Mouse (Mus musculus): ENCODE results near the gene Plcb3. TPM values are rescaled to one million over a fixed set of nuclear protein-coding genes. Genes with fewer than 3 reads are reported as not detected.
A peak's percentile ranks its signal among the peaks of the same experiment; 100 is the strongest.

Gene Plcb3
- polyA plus RNA-seq, 1 experiment from 2014 or later, result 7.6 TPM

- WGBS, result 53% methylated on average over 1 of the region's 1 CpGs
- ATAC-seq (ENCODE audit: low read depth), result no peak
- no peak overlapping the region for H3K9ac ChIP-seq (replicated peaks; ENCODE audit: low read depth, low read length)
- H3K36me3 ChIP-seq (ENCODE audit: control insufficient read depth, insufficient read depth, low read length), result no peaks in the 10 kb centered on the region
- no peak overlapping the region for H3K4me2 ChIP-seq (ENCODE audit: low read depth, low read length)
- peaks cover 54% of the 10 kb centered on the region for H3K27me3 ChIP-seq (ENCODE audit: control insufficient read depth, insufficient read depth, low read length)
- H3K9me3 ChIP-seq (ENCODE audit: control insufficient read depth, low read length), result no peaks in the 10 kb centered on the region
- H3K27ac ChIP-seq (ENCODE audit: low read depth, low read length), result no peak overlapping the region
- H3K4me1 ChIP-seq (ENCODE audit: control insufficient read depth, insufficient read depth, low read length), result peaks cover 11% of the 10 kb centered on the region
- no peak overlapping the region for H3K4me3 ChIP-seq (ENCODE audit: low read depth, low read length)
These were observed 44.3 kb downstream of the Plcb3 start for GRCm38 (mm10) chr19:6932018-6932417.

- H3K36me3 ChIP-seq (ENCODE audit: control insufficient read depth, insufficient read depth, low read length), result no peaks in the 10 kb centered on the region
- no peaks in the 10 kb centered on the region for H3K9me3 ChIP-seq (ENCODE audit: control insufficient read depth, low read length)
- no peak overlapping the region for H3K4me2 ChIP-seq (ENCODE audit: low read depth, low read length)
- 0% methylated on average over 2 of the region's 2 CpGs for WGBS
- H3K4me3 ChIP-seq (ENCODE audit: low read depth, low read length), result no peak overlapping the region
- H3K27ac ChIP-seq (ENCODE audit: low read depth, low read length), result no peak overlapping the region
- H3K4me1 ChIP-seq (ENCODE audit: control insufficient read depth, insufficient read depth, low read length), result peaks cover 11% of the 10 kb centered on the region
- H3K27me3 ChIP-seq (ENCODE audit: control insufficient read depth, insufficient read depth, low read length), result peaks cover 61% of the 10 kb centered on the region
- no peak overlapping the region for H3K9ac ChIP-seq (replicated peaks; ENCODE audit: low read depth, low read length)
- ATAC-seq (ENCODE audit: low read depth), result no peak
These were observed 45.3 kb downstream of the Plcb3 start for GRCm38 (mm10) chr19:6931002-6931401.

GRCm38 (mm10) chr19:6928080-6928479 lies 48.2 kb downstream of the Plcb3 start:
- H3K4me1 ChIP-seq (ENCODE audit: control insufficient read depth, insufficient read depth, low read length), result no peaks in the 10 kb centered on the region
- ATAC-seq (ENCODE audit: low read depth), result no peak
- H3K9ac ChIP-seq (replicated peaks; ENCODE audit: low read depth, low read length), result no peak overlapping the region
- H3K36me3 ChIP-seq (ENCODE audit: control insufficient read depth, insufficient read depth, low read length), result no peaks in the 10 kb centered on the region
- no peaks in the 10 kb centered on the region for H3K9me3 ChIP-seq (ENCODE audit: control insufficient read depth, low read length)
- H3K27ac ChIP-seq (ENCODE audit: low read depth, low read length), result no peak overlapping the region
- peaks cover 70% of the 10 kb centered on the region for H3K27me3 ChIP-seq (ENCODE audit: control insufficient read depth, insufficient read depth, low read length)
- 11% methylated on average over 9 of the region's 9 CpGs for WGBS
- no peak overlapping the region for H3K4me2 ChIP-seq (ENCODE audit: low read depth, low read length)
- H3K4me3 ChIP-seq (ENCODE audit: low read depth, low read length), result no peak overlapping the region

- no peak overlapping the region for H3K27ac ChIP-seq (ENCODE audit: low read depth, low read length)
- WGBS, result 10% methylated on average over 26 of the region's 26 CpGs
- no peaks in the 10 kb centered on the region for H3K9me3 ChIP-seq (ENCODE audit: control insufficient read depth, low read length)
- peak overlapping the region; percentile 18; the same call in 1 of the 2 replicates for H3K4me3 ChIP-seq (ENCODE audit: low read depth, low read length)
- H3K4me1 ChIP-seq (ENCODE audit: control insufficient read depth, insufficient read depth, low read length), result no peaks in the 10 kb centered on the region
- H3K4me2 ChIP-seq (ENCODE audit: low read depth, low read length), result peak overlapping the region; percentile 41
- no peaks in the 10 kb centered on the region for H3K36me3 ChIP-seq (ENCODE audit: control insufficient read depth, insufficient read depth, low read length)
- H3K9ac ChIP-seq (replicated peaks; ENCODE audit: low read depth, low read length), result no peak overlapping the region
- peaks cover 60% of the 10 kb centered on the region for H3K27me3 ChIP-seq (ENCODE audit: control insufficient read depth, insufficient read depth, low read length)
- no peak for ATAC-seq (ENCODE audit: low read depth)
These were observed 49.6 kb downstream of the Plcb3 start for GRCm38 (mm10) chr19:6926559-6927255.

GRCm38 (mm10) chr19:6925611-6926329 lies 50.5 kb downstream of the Plcb3 start:
- ATAC-seq (ENCODE audit: low read depth), result no peak
- Histone ChIP-seq H3K27ac (ENCODE audit: low read depth, low read length) (no peak overlapping the region), H3K9ac (replicated peaks; ENCODE audit: low read depth, low read length) (no peak overlapping the region), H3K36me3 (ENCODE audit: control insufficient read depth, insufficient read depth, low read length) (no peaks in the 10 kb centered on the region), H3K9me3 (ENCODE audit: control insufficient read depth, low read length) (no peaks in the 10 kb centered on the region), H3K4me2 (ENCODE audit: low read depth, low read length) (no peak overlapping the region), H3K4me1 (ENCODE audit: control insufficient read depth, insufficient read depth, low read length) (peaks cover 3% of the 10 kb centered on the region), H3K27me3 (ENCODE audit: control insufficient read depth, insufficient read depth, low read length) (peaks cover 57% of the 10 kb centered on the region), H3K4me3 (ENCODE audit: low read depth, low read length) (peak overlapping the region; percentile 9; the same call in 1 of the 2 replicates)
- WGBS, result 5% methylated on average over 40 of the region's 40 CpGs

GRCm38 (mm10) chr19:6925307-6925573 lies 51.0 kb downstream of the Plcb3 start, which contains the start of gene Catsperz:
TSS of gene Catsperz (minus strand) at chr19:6925380.
- Histone ChIP-seq H3K36me3 (ENCODE audit: control insufficient read depth, insufficient read depth, low read length) (no peaks in the 10 kb centered on the region), H3K27ac (ENCODE audit: low read depth, low read length) (no peak within 1 kb of the TSS), H3K9me3 (ENCODE audit: control insufficient read depth, low read length) (no peaks in the 10 kb centered on the region), H3K4me3 (ENCODE audit: low read depth, low read length) (peak within 1 kb of the TSS; percentile 9; the same call in 1 of the 2 replicates), H3K9ac (replicated peaks; ENCODE audit: low read depth, low read length) (no peak within 1 kb of the TSS), H3K27me3 (ENCODE audit: control insufficient read depth, insufficient read depth, low read length) (peaks cover 56% of the 10 kb centered on the region), H3K4me1 (ENCODE audit: control insufficient read depth, insufficient read depth, low read length) (peaks cover 8% of the 10 kb centered on the region), H3K4me2 (ENCODE audit: low read depth, low read length) (peak within 1 kb of the TSS; percentile 11; the same call in 1 of the 2 replicates)
- ATAC-seq (ENCODE audit: low read depth), result no peak
- 2% methylated on average over 9 of the region's 9 CpGs for WGBS

GRCm38 (mm10) chr19:6924461-6925306 lies 51.6 kb downstream of the Plcb3 start:
- no peak for ATAC-seq (ENCODE audit: low read depth)
- H3K9me3 ChIP-seq (ENCODE audit: control insufficient read depth, low read length), result no peaks in the 10 kb centered on the region
- no peak overlapping the region for H3K9ac ChIP-seq (replicated peaks; ENCODE audit: low read depth, low read length)
- peak overlapping the region; percentile 11; the same call in 1 of the 2 replicates for H3K4me2 ChIP-seq (ENCODE audit: low read depth, low read length)
- peaks cover 14% of the 10 kb centered on the region for H3K4me1 ChIP-seq (ENCODE audit: control insufficient read depth, insufficient read depth, low read length)
- no peak overlapping the region for H3K4me3 ChIP-seq (ENCODE audit: low read depth, low read length)
- H3K27ac ChIP-seq (ENCODE audit: low read depth, low read length), result no peak overlapping the region
- H3K27me3 ChIP-seq (ENCODE audit: control insufficient read depth, insufficient read depth, low read length), result peaks cover 54% of the 10 kb centered on the region
- no peaks in the 10 kb centered on the region for H3K36me3 ChIP-seq (ENCODE audit: control insufficient read depth, insufficient read depth, low read length)
- 3% methylated on average over 39 of the region's 39 CpGs for WGBS

- Histone ChIP-seq H3K4me1 (ENCODE audit: control insufficient read depth, insufficient read depth, low read length) (peaks cover 14% of the 10 kb centered on the region), H3K4me3 (ENCODE audit: low read depth, low read length) (peak overlapping the region; percentile 73; the same call in 1 of the 2 replicates), H3K27me3 (ENCODE audit: control insufficient read depth, insufficient read depth, low read length) (peaks cover 48% of the 10 kb centered on the region), H3K9me3 (ENCODE audit: control insufficient read depth, low read length) (no peaks in the 10 kb centered on the region), H3K27ac (ENCODE audit: low read depth, low read length) (no peak overlapping the region), H3K9ac (replicated peaks; ENCODE audit: low read depth, low read length) (no peak overlapping the region), H3K4me2 (ENCODE audit: low read depth, low read length) (peak overlapping the region; percentile 96; the same call in 1 of the 2 replicates), H3K36me3 (ENCODE audit: control insufficient read depth, insufficient read depth, low read length) (no peaks in the 10 kb centered on the region)
- no peak for ATAC-seq (ENCODE audit: low read depth)
- 67% methylated on average over 6 of the region's 6 CpGs for WGBS
These were observed 53.2 kb downstream of the Plcb3 start for GRCm38 (mm10) chr19:6922901-6923735.
